ENCODE assay signal across 18 mouse cellular contexts in the genomic region with DNA sequence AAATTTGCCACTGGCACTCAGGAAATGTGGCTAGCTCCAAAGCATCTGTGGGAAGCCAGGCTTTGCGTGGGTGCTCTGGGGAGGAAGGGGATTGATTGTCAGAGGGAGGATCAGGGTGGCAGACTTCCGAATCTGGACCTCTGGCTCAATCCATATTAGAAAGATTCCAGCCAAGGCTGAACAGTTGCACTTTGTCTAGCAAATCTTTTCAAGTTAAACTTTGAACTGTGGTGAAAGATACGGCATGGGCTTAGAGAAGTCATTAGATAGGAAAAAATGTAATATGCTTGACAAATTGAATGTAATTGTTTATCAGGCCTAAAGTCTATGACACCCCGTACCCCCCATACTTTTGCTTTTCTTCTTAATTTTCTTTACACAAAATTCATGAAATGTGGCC.
"Had no signal": no experiment of that assay in that cellular context is flagged by ENCODE, and none has a peak within 500 bp of the region (broad histone marks: within the 10 kb centered on the region; RNA-seq: fewer than 3 reads in every experiment).

No protein-coding gene starts in this region.

- H3K4me2 ChIP-seq: limb, embryonic 13.5 days; lung, embryonic 14.5 days; midbrain, embryonic 12.5 days; neural tube, embryonic 13.5 days had no signal

- H3K27me3 ChIP-seq: limb, embryonic 13.5 days; midbrain, embryonic 12.5 days had no signal

- H3K36me3 ChIP-seq: limb, embryonic 10.5 days; limb, embryonic 13.5 days; midbrain, embryonic 12.5 days; neural tube, embryonic 13.5 days had no signal

- ATAC-seq: hindbrain, embryonic 16.5 days; liver, postnatal 0 days; lung, postnatal 0 days; midbrain, embryonic 16.5 days had no signal

- DNase-seq: layer of hippocampus, adult 9-11 months; liver; liver, postnatal 0 days; lung, embryonic 14.5 days; thymus, adult 18-20 months; thymus, postnatal 36 days had no signal

- H3K9me3 ChIP-seq: limb, embryonic 10.5 days; limb, embryonic 13.5 days; midbrain, embryonic 12.5 days; neural tube, embryonic 13.5 days had no signal

- H3K9ac ChIP-seq: limb, embryonic 13.5 days; liver, embryonic 14.5 days; liver, postnatal 0 days; lung, embryonic 14.5 days; midbrain, embryonic 12.5 days; neural tube, embryonic 13.5 days had no signal

- H3K4me3 ChIP-seq: layer of hippocampus, adult 2 months; limb, embryonic 10.5 days; limb, embryonic 13.5 days; midbrain, embryonic 12.5 days; myocyte; neural tube, embryonic 13.5 days had no signal

- H3K27ac ChIP-seq: kidney, postnatal 0 days; layer of hippocampus, adult 2 months; limb, embryonic 10.5 days; limb, embryonic 13.5 days; liver, embryonic 14.5 days; macrophage; midbrain, embryonic 12.5 days; neural tube, embryonic 13.5 days had no signal
